Mouse (Mus musculus): ENCODE results near the gene Tfrc. TPM values are rescaled to one million over a fixed set of nuclear protein-coding genes. Genes with fewer than 3 reads are reported as not detected.

Tfrc gene
- total RNA-seq (2014; rRNA removed) (70.3 and 112 TPM in 2 replicates), polyA plus RNA-seq (2015; fragmentation: Nextera tagmentation; extraction: Ambion mirVana) (34.8 and 35.3 TPM in 2 replicates)

DNA sequence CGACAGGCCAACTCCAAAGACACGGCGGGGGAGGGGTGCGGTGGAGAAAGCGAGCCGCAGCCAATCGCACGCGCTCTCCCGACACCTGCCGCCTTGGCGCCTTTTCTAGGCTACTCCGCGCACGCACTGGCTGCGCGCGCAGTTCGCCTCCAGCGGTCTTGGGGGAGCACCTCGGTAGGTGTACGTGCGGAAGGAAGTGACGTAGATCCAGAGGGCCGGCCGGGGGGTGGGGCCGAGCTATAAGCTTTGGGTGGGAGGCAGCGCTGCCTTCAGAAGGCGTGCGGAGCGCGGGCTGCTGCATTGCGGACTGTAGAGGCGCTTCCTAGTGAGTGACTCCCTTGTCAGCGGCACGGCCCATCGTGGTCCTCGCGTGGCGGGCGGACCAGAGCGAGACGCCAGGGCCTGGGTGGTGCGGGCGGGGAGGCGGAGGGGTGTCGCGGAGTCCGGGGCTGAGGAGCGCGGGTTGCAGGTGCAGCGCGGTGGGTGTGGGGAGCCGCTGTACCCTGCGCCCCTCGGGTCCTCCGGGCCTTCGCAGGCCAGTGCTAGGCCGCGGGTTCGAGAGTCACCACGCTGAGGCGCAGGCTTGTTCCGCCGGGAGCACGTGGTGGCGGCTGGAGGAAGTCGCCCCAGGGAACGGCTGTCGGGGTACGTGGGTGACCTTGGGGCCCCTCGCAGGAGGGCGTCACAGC is at the start of gene Tfrc:
Tfrc (plus strand) TSS at position 209 of the 689 bp plus-strand sequence.
- H3K27ac ChIP-seq (ENCODE audit: low read depth, low read length): peak within 1 kb of the TSS; percentile 93
- peak; percentile 16; the same call in 1 of the 2 replicates for TF ChIP-seq CTCF (IDR thresholded peaks at IDR 0.05; ENCODE audit: low read depth)
- peak; percentile 99 for DNase-seq
- H3K4me1 ChIP-seq (ENCODE audit: insufficient read depth): peaks cover 9% of the 10 kb centered on the region; the same call in 1 of the 2 replicates
- peak within 1 kb of the TSS; percentile 62 for H3K4me2 ChIP-seq (ENCODE audit: low read depth)
- WGBS: 3% methylated on average over 70 of the region's 73 CpGs
- no peaks in the 10 kb centered on the region for H3K36me3 ChIP-seq (ENCODE audit: insufficient read depth)
- no peaks in the 10 kb centered on the region for H3K27me3 ChIP-seq (ENCODE audit: insufficient read depth, low read length)
- peak within 1 kb of the TSS; percentile 87 for H3K4me3 ChIP-seq (ENCODE audit: low read depth, low read length)
- no peaks in the 10 kb centered on the region for H3K9me3 ChIP-seq (ENCODE audit: low read length)
- peak within 1 kb of the TSS; percentile 82 for H3K9ac ChIP-seq
- ATAC-seq: peak; percentile 99

DNA sequence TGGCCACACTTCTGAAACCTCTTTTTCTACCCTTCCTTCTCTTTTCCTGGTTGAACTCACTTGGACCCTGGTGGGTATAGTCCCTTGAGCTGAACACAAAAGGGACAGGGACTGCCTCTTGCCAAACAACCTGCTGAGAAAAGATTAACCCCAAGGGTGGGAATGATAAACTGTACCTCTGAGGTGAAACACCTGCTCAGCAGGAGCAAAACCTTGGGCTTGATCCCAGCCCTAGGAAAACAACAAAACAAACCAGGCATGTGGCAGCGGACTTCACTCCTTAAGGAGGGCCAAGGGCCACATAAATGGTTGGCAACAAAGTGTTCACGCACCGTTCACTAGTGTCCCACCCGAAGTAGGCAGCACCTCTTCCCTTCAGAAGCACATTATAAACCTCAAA is 49.2 kb upstream of the Tfrc start:
- DNase-seq (no peak), ATAC-seq (no peak)
- H3K9me3 ChIP-seq (ENCODE audit: low read length): no peaks in the 10 kb centered on the region
- no peak for TF ChIP-seq CTCF (IDR thresholded peaks at IDR 0.05; ENCODE audit: low read depth)
- WGBS: 74% methylated on average over 4 of the region's 4 CpGs
- no peak overlapping the region for H3K9ac ChIP-seq
- H3K4me1 ChIP-seq (ENCODE audit: insufficient read depth): no peaks in the 10 kb centered on the region
- no peaks in the 10 kb centered on the region for H3K36me3 ChIP-seq (ENCODE audit: insufficient read depth)
- no peak overlapping the region for H3K4me2 ChIP-seq (ENCODE audit: low read depth)
- no peak overlapping the region for H3K4me3 ChIP-seq (ENCODE audit: low read depth, low read length)
- H3K27me3 ChIP-seq (ENCODE audit: insufficient read depth, low read length): no peaks in the 10 kb centered on the region
- no peak overlapping the region for H3K27ac ChIP-seq (ENCODE audit: low read depth, low read length)

DNA sequence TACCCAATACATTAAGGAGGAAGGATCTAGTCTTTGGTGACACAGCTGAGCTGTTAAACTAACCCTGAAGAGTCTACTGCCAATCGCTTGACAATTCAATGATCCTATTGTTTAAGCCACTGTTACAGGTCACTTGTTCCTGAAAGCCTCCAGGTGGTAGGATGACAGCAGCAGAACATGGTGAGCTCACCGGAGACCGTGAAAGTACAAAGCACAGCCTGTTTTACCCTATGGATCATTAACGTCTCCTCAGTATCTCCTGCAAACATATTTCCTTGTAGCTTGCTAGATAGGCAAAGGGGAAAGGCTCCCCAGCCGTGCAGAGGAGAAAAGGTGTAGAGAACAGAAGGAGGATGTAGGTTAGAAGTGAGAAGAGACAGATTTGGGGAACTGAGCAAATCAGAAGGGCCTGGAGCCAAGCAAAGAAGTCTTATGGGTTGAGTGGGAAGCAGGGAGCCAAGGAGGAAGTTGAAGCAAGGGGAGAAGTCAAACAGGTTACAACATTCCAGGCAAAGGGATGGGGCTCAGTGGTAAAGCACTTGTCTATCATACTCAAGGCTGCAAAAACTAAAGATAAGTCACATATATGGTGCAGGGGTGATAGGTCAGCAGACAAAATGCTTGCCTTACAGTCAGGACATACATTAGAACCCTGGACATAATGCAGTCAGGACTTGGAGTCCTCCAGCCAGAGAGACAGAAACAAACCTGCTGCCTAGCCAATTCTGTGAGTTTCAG is 45.5 kb upstream of the Tfrc start:
- no peak for TF ChIP-seq CTCF (IDR thresholded peaks at IDR 0.05; ENCODE audit: low read depth)
- Histone ChIP-seq H3K4me2 (ENCODE audit: low read depth) (no peak overlapping the region), H3K27me3 (ENCODE audit: insufficient read depth, low read length) (no peaks in the 10 kb centered on the region), H3K9me3 (ENCODE audit: low read length) (no peaks in the 10 kb centered on the region), H3K9ac (no peak overlapping the region), H3K36me3 (ENCODE audit: insufficient read depth) (no peaks in the 10 kb centered on the region), H3K4me3 (ENCODE audit: low read depth, low read length) (no peak overlapping the region), H3K27ac (ENCODE audit: low read depth, low read length) (no peak overlapping the region), H3K4me1 (ENCODE audit: insufficient read depth) (no peaks in the 10 kb centered on the region)
- ATAC-seq: no peak
- DNase-seq: no peak
- WGBS: 79% methylated on average over 5 of the region's 5 CpGs

- no peaks in the 10 kb centered on the region for H3K9me3 ChIP-seq (ENCODE audit: low read length)
- no peaks in the 10 kb centered on the region for H3K27me3 ChIP-seq (ENCODE audit: insufficient read depth, low read length)
- no peak overlapping the region for H3K4me3 ChIP-seq (ENCODE audit: low read depth, low read length)
- H3K4me2 ChIP-seq (ENCODE audit: low read depth): no peak overlapping the region
- no peak overlapping the region for H3K27ac ChIP-seq (ENCODE audit: low read depth, low read length)
- 77% methylated on average over 4 of the region's 4 CpGs for WGBS
- no peaks in the 10 kb centered on the region for H3K4me1 ChIP-seq (ENCODE audit: insufficient read depth)
- DNase-seq (no peak), ATAC-seq (no peak)
- no peak for TF ChIP-seq CTCF (IDR thresholded peaks at IDR 0.05; ENCODE audit: low read depth)
- H3K9ac ChIP-seq: no peak overlapping the region
- no peaks in the 10 kb centered on the region for H3K36me3 ChIP-seq (ENCODE audit: insufficient read depth)
Measured at GRCm38 (mm10) chr16:32567282-32567681, 41.4 kb upstream of the Tfrc start.

GRCm38 (mm10) chr16:32568401-32568800 is 40.3 kb upstream of the Tfrc start:
- 59% methylated on average over 6 of the region's 6 CpGs for WGBS
- H3K27me3 ChIP-seq (ENCODE audit: insufficient read depth, low read length): no peaks in the 10 kb centered on the region
- TF ChIP-seq CTCF (IDR thresholded peaks at IDR 0.05; ENCODE audit: low read depth): no peak
- H3K27ac ChIP-seq (ENCODE audit: low read depth, low read length): no peak overlapping the region
- no peaks in the 10 kb centered on the region for H3K4me1 ChIP-seq (ENCODE audit: insufficient read depth)
- no peak for ATAC-seq
- H3K4me3 ChIP-seq (ENCODE audit: low read depth, low read length): no peak overlapping the region
- H3K9ac ChIP-seq: no peak overlapping the region
- no peak overlapping the region for H3K4me2 ChIP-seq (ENCODE audit: low read depth)
- no peak for DNase-seq
- H3K9me3 ChIP-seq (ENCODE audit: low read length): no peaks in the 10 kb centered on the region
- no peaks in the 10 kb centered on the region for H3K36me3 ChIP-seq (ENCODE audit: insufficient read depth)

DNA sequence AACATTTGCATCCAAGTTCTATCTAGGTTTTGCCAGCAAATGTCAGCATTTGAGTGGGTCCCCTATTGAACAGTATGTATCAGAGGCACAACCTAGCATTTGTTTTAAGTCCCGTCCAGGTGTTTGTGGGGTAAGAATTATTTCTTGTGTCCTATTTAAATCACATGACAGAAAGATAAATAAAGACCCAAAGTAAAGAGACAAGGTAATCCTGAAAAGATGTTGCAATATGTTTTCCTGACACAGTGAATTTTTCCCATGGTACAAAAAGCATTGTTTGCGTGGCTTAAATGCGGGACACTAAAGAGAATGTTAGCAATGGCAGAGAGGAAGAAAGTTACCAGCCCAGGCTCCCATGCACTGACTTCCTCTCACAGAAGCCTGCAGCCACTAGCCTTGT is 38.7 kb upstream of the Tfrc start:
- H3K27ac ChIP-seq (ENCODE audit: low read depth, low read length): no peak overlapping the region
- 90% methylated on average over 3 of the region's 3 CpGs for WGBS

GRCm38 (mm10) chr16:32572528-32572927 is 36.2 kb upstream of the Tfrc start:
- no peak for DNase-seq
- H3K27ac ChIP-seq (ENCODE audit: low read depth, low read length): no peak overlapping the region
- no peak overlapping the region for H3K4me2 ChIP-seq (ENCODE audit: low read depth)
- no peaks in the 10 kb centered on the region for H3K27me3 ChIP-seq (ENCODE audit: insufficient read depth, low read length)
- WGBS: 80% methylated on average over 4 of the region's 4 CpGs
- no peak overlapping the region for H3K9ac ChIP-seq
- H3K36me3 ChIP-seq (ENCODE audit: insufficient read depth): no peaks in the 10 kb centered on the region
- no peak overlapping the region for H3K4me3 ChIP-seq (ENCODE audit: low read depth, low read length)
- H3K4me1 ChIP-seq (ENCODE audit: insufficient read depth): no peaks in the 10 kb centered on the region
- H3K9me3 ChIP-seq (ENCODE audit: low read length): no peaks in the 10 kb centered on the region
- no peak for TF ChIP-seq CTCF (IDR thresholded peaks at IDR 0.05; ENCODE audit: low read depth)
- no peak for ATAC-seq

More for the DNA sequence above, 38.7 kb upstream of the Tfrc start:
- H3K9ac ChIP-seq: no peak overlapping the region
- no peak overlapping the region for H3K4me2 ChIP-seq (ENCODE audit: low read depth)
- no peak for TF ChIP-seq CTCF (IDR thresholded peaks at IDR 0.05; ENCODE audit: low read depth)
- H3K4me1 ChIP-seq (ENCODE audit: insufficient read depth): no peaks in the 10 kb centered on the region
- no peak overlapping the region for H3K4me3 ChIP-seq (ENCODE audit: low read depth, low read length)
- H3K36me3 ChIP-seq (ENCODE audit: insufficient read depth): no peaks in the 10 kb centered on the region
- DNase-seq (no peak), ATAC-seq (no peak)
- H3K27me3 ChIP-seq (ENCODE audit: insufficient read depth, low read length): no peaks in the 10 kb centered on the region
- no peaks in the 10 kb centered on the region for H3K9me3 ChIP-seq (ENCODE audit: low read length)

Measured in forebrain, postnatal 0 days (tissue).